Mouse (Mus musculus) thymus, adult 2 months (tissue): Measurements from ENCODE around the gene Trak2. TPM values are rescaled to one million over a fixed set of nuclear protein-coding genes. Genes with fewer than 3 reads are reported as not detected.
"Not testable (repeated sequence)": the region's sequence is repeated elsewhere in the genome, so short reads cannot be mapped to it uniquely, and the experiment has no call there.

Experiments
- DNase-seq: peaks from one replicate; pipeline ENCODE4 v3.0.0; 2021
- H3K27ac ChIP-seq: fragments of 200-500 bp; 2 replicates; pipeline ENCODE4 v1.5.1; 2012; ENCODE audit warnings: low read length, control low read depth; ENCODE audit not compliant: control insufficient read depth, insufficient read depth
- H3K27me3 ChIP-seq: fragments of 200-500 bp; 2 replicates; pipeline ENCODE4 v1.6.1; 2012; ENCODE audit warnings: mild to moderate bottlenecking, low read length, moderate library complexity, mixed read lengths; ENCODE audit not compliant: control insufficient read depth, insufficient read depth
- H3K36me3 ChIP-seq: fragments of 200-500 bp; 2 replicates; pipeline ENCODE4 v1.6.1; 2012; ENCODE audit warnings: mild to moderate bottlenecking, low read length, moderate library complexity; ENCODE audit not compliant: control insufficient read depth, insufficient read depth
- H3K4me1 ChIP-seq: fragments of 200-500 bp; replicated peaks from 2 replicates; pipeline ENCODE4 v1.6.1; 2012; ENCODE audit warnings: low read length; ENCODE audit not compliant: control insufficient read depth, insufficient read depth
- H3K4me3 ChIP-seq: fragments of 200-500 bp; 2 replicates; pipeline ENCODE4 v1.5.1; 2012; ENCODE audit warnings: mild to moderate bottlenecking, low read length, control low read depth, moderate library complexity; ENCODE audit not compliant: control insufficient read depth, insufficient read depth
- CTCF ChIP-seq: fragments of 200-500 bp; IDR thresholded peaks from 2 replicates; pipeline ENCODE4 v1.5.1; 2012; ENCODE audit warnings: mild to moderate bottlenecking, control low read depth, low read length, moderate library complexity, borderline replicate concordance; ENCODE audit not compliant: control insufficient read depth, poor library complexity, insufficient read depth; ENCODE audit errors: extremely low read depth
- POLR2A ChIP-seq: fragments of 200-500 bp; IDR thresholded peaks from 2 replicates; pipeline ENCODE4 v1.6.1; 2012; ENCODE audit warnings: mild to moderate bottlenecking, low read length, control low read depth, moderate library complexity; ENCODE audit not compliant: control insufficient read depth, poor library complexity, insufficient read depth; ENCODE audit errors: extremely low read depth
- WGBS: fragments of 180-500 bp; shearing (Covaris S2); methylation state at CpG from one replicate; pipeline ENCODE4 v1.1.7; 2018; 5-methylcytosine and 5-hydroxymethylcytosine counted together
- polyA plus RNA-seq: library from polyadenylated mRNA; depleted of rRNA; stranded (reverse); fragments of >200 nt; gene quantifications from 2 replicates; pipeline ENCODE4 v1.2.3, GENCODE M21; 2012

Trak2 gene
- polyA plus RNA-seq, 1 experiment: 46.6 TPM

DNA sequence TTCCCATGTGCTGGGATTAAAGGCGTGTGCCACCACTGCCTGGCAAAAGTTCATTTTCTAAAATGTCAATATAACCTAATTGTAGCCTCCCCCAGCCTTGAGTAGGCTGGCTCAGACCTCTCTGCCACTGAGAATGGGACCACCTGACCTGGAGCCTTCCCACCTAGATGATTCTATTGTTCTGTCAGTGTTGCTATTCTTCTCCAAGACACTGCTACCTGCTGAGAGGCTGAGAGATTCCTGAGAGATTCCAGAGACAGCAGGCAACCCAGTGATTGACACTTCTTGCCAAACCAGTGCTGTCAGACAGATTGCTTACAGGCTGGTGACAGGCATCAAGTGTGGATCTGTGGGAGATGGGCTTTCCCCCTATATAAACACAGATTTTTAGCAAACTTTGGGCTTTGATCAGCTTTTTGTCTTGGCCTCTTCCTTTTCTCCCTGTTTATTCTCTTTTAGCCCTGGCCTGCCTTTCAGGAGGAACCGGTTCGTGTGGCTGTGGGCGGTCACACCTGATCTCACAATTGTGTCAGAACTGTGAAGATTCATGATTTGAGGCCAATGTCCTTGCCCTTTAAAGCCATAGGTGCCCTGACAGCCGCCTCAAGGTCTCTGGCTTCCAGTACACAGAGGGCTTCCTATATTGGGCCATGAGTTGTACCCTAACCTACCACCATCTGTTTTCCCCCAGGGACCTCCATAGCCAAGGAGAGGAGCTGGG is 83.2 kb downstream of the Trak2 start:
- 92% methylated on average over 5 of the region's 5 CpGs for WGBS
- Histone ChIP-seq H3K27me3 (no peaks in the 10 kb centered on the region), H3K27ac (no peak overlapping the region), H3K4me3 (no peak overlapping the region), H3K4me1 (no peaks in the 10 kb centered on the region), H3K36me3 (no peaks in the 10 kb centered on the region)
- TF ChIP-seq CTCF (no peak), POLR2A (no peak)
- no peak for DNase-seq

- Histone ChIP-seq H3K4me1 (no peaks in the 10 kb centered on the region), H3K27me3 (no peaks in the 10 kb centered on the region), H3K36me3 (no peaks in the 10 kb centered on the region), H3K27ac (no peak overlapping the region), H3K4me3 (no peak overlapping the region)
- 95% methylated on average over 4 of the region's 4 CpGs for WGBS
- DNase-seq: no peak
- TF ChIP-seq CTCF (no peak), POLR2A (no peak)
Observed at GRCm38 (mm10) chr1:58885646-58886045, 87.6 kb downstream of the Trak2 start.

- not testable (repeated sequence) for H3K27ac ChIP-seq, H3K4me3 ChIP-seq, H3K36me3 ChIP-seq, H3K27me3 ChIP-seq, H3K4me1 ChIP-seq, DNase-seq
- whole genome bisulfite sequencing: 97% methylated on average over 9 of the region's 9 CpGs
Observed at GRCm38 (mm10) chr1:58883279-58883678, 90.0 kb downstream of the Trak2 start.

- not testable (repeated sequence) for H3K27me3 ChIP-seq, H3K4me1 ChIP-seq, DNase-seq, H3K4me3 ChIP-seq, H3K36me3 ChIP-seq, H3K27ac ChIP-seq
- 97% methylated on average over 2 of the region's 2 CpGs for WGBS
Observed at GRCm38 (mm10) chr1:58879291-58879690, 93.9 kb downstream of the Trak2 start.

GRCm38 (mm10) chr1:58876500-58876899 is 96.7 kb downstream of the Trak2 start:
- DNase-seq, H3K27me3 ChIP-seq, H3K4me3 ChIP-seq, H3K4me1 ChIP-seq, H3K36me3 ChIP-seq, H3K27ac ChIP-seq: not testable (repeated sequence)
- 76% methylated on average over 4 of the region's 4 CpGs for WGBS

- not testable (repeated sequence) for H3K4me3 ChIP-seq, DNase-seq, H3K36me3 ChIP-seq, H3K27me3 ChIP-seq, H3K27ac ChIP-seq
- H3K4me1 ChIP-seq: peaks cover 11% of the 10 kb centered on the region
- WGBS: 20% methylated on average over 3 of the region's 3 CpGs
Observed at GRCm38 (mm10) chr1:58860586-58860985, 112.6 kb downstream of the Trak2 start.

- H3K4me1 ChIP-seq: peaks cover 11% of the 10 kb centered on the region
- DNase-seq: peak; percentile 39
- not testable (repeated sequence) for H3K27me3 ChIP-seq, H3K27ac ChIP-seq, H3K4me3 ChIP-seq, H3K36me3 ChIP-seq
- WGBS: 44% methylated on average over 13 of the region's 13 CpGs
Observed at GRCm38 (mm10) chr1:58859738-58860365, 113.4 kb downstream of the Trak2 start.

DNA sequence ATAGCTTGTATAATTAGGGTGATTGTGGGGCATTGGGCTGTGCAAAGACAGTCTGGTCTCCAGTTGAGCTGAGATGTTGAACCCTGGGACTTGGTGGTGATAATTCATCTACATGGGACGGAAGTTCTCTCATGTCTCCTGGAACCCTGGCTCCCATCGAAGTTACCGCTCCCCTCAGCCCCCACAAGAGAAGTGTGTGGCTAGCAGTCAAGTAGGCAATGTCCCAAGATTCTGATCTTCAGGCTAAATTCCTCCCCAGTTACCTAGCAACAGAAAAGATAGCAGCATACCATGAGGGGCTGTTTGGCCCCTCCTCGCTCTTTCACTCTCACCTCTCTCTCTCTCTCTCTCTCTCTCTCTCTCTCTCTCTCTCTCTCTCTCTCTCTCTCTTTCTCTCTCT is 114.1 kb downstream of the Trak2 start:
- peaks cover 11% of the 10 kb centered on the region for H3K4me1 ChIP-seq
- H3K27me3 ChIP-seq, H3K27ac ChIP-seq, DNase-seq, H3K4me3 ChIP-seq, H3K36me3 ChIP-seq: not testable (repeated sequence)
- WGBS: 98% methylated on average over 4 of the region's 4 CpGs

- not testable (repeated sequence) for DNase-seq, H3K27me3 ChIP-seq, H3K36me3 ChIP-seq, H3K4me3 ChIP-seq, H3K27ac ChIP-seq
- WGBS: 62% methylated on average over 3 of the region's 3 CpGs
- peaks cover 11% of the 10 kb centered on the region for H3K4me1 ChIP-seq
Observed at GRCm38 (mm10) chr1:58856811-58857210, 116.4 kb downstream of the Trak2 start.
